Mouse (Mus musculus) layer of hippocampus, adult 8-10 months (tissue): ENCODE measurements around the gene Ppp1r16b. TPM values are rescaled to one million over a fixed set of nuclear protein-coding genes. Genes with fewer than 3 reads are reported as not detected.

ENCODE experiments used
- microRNA-seq, 2 experiments: library from miRNA; unstranded; fragments of <30 nt; microRNA quantifications; one replicate each; pipeline ENCODE4 v1.2.0; 2022
- total RNA-seq, 4 experiments: library from RNA; stranded (reverse); gene quantifications; 2 replicates each; pipeline ENCODE4 v1.2.4; 2022

Gene Ppp1r16b
- total RNA-seq, 4 experiments from 2014 or later: 118 to 142 (median 128) TPM

Small RNA genes lying within 50 kb of the gene (microRNA-seq; reads per million reads assigned to microRNA genes)
- gene Gm26141 (0 reads per million in 2 experiments), gene Mir3474 (3.5 to 4.1 reads per million in 2 experiments)

Other genes with a start within 250 kb of the Ppp1r16b start
- gene Adig, start 162.8 kb upstream of the Ppp1r16b start, total RNA-seq: not detected
- under 1 TPM in 1 of 4 experiments, not detected in 3; 0.56 TPM for gene Arhgap40, start 152.6 kb upstream of the Ppp1r16b start, total RNA-seq
- gene Slc32a1, start 54.6 kb upstream of the Ppp1r16b start, total RNA-seq: 10 to 100 TPM; 62.7 to 69.9 (median 64.8) TPM
- gene Actr5, start 40.5 kb upstream of the Ppp1r16b start, total RNA-seq: 10 to 100 TPM; 14.3 to 15.1 (median 14.7) TPM
- 1 to 10 TPM; 2.3 to 4.0 (median 3.3) TPM for gene Fam83d, start 102.7 kb downstream of the Ppp1r16b start, total RNA-seq
- gene Dhx35, start 129.4 kb downstream of the Ppp1r16b start, total RNA-seq: 10 to 100 TPM; 17.1 to 24.7 (median 19.9) TPM